Mouse (Mus musculus) lung, postnatal 4 days (tissue): ENCODE measurements at regions not wholly inside any gene's neighbourhood (a gene's known extent, or its start where the extent isn't known, plus 50 kb on each side); places are given as distances from the start of the nearest gene placed in this dataset.

Experiments
- DNase-seq, 2 experiments: peaks; one replicate each; pipeline ENCODE4 v3.0.0; 2021

DNA sequence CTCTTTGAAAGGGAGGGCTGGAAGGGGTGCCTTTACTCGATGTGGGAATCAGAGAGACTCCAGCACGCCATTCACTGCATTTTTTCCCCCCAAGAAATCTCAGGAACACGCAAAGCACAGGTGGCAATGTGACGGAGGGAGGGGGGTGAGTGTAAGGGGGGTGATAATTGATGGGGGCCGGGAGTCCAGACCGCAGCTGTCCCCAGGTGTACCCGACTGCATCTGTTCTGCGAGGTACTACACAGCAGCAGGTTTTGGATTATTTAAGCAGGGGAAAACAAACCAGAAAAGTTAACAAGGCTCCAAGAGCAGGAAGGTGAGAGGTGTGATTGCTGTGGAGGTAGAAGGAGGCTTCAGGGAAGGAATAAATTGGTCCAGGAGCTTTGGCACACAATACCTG, 153.8 kb upstream of the Satb1 start:
- DNase-seq, result no peak

DNA sequence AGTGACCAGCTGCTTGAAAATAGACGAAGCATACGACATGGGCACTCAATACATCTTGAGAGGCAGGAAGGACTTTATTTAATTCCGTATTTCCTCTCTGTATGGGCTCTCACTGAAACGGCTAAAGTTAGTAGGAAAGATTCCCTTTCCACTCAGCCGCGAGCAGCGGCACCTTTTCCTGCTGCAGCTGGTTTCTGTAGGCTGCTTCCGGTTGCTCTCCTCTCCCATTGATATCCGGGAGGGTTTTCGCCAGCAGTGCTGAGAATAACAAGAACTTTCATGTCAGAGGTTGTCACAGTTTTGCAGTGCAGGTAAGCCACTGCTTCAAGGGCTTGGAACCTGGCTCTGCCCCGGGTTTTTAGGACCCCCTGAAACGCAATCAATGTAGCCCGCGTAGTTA, 153.1 kb upstream of the Satb1 start:
- DNase-seq, result no peak

DNA sequence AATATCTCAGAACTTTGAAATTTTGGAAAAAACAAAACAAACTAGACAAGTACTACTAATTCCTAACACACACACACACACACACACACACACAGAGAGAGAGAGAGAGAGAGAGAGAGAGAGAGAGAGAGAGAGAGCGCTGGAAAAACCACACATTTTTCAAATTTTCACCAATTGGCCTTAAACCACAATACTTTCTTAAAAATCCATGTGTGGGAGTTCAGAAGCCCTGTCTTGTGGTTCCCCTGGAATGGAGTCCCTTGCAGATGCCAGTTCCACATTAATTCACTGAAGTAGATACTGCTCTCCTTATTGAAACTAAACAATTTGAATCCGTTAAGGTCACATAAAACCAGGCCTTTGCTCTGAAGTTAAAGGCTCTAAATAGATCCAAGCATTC, 146.0 kb upstream of the Satb1 start:
- no peak for DNase-seq

DNA sequence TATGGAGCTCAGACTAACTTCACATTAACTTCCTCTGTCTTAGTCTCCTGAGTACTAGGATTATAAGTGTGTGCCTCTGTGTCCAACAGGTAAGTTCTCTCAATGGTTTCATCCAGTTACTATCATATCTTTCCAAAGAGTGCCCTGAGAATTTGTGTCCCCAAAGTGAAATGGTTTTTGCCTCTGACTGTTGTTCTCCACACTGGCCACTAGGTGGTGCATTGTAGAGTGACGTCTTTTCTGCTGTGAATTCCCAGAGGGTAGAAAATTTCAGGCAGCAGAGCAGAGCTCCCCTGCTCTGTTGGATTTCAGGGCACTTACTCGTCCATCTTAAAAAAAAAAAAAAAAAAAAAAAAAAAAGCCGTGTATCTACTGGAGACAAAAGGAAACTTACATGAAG, 138.4 kb upstream of the Satb1 start:
- no peak for DNase-seq

DNA sequence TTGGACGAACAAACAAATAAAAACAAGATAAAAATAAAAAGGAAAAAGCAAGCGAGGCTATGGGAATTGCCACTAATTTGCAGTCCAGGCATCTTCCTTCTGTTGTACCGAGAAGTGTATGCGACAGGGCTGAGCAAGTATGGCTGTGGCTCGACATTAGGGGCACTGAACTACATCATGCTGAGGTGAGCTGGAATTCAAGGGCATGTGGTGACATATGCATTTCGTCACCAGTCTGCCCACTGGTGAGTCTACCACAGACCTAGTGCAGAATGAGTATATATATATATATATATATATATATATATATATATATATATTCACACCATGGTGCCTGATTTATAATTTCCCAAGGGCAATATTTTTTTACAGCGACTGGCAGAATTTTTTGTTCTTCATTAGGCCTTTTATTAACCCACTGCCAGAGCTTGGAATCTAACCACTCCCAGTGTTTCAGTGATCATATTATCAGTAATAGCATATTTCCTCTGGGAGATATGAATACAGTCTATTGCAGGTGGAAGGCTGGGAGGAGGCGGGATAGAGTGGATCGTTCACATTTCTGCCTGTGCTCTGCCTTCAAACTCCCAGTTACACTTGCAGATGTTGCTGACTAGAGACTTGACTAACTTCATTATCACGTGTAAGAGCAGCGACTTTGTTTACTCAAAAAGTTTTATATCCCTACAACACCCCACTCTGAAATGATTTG, 133.6 kb upstream of the Satb1 start:
- no peak for DNase-seq

DNA sequence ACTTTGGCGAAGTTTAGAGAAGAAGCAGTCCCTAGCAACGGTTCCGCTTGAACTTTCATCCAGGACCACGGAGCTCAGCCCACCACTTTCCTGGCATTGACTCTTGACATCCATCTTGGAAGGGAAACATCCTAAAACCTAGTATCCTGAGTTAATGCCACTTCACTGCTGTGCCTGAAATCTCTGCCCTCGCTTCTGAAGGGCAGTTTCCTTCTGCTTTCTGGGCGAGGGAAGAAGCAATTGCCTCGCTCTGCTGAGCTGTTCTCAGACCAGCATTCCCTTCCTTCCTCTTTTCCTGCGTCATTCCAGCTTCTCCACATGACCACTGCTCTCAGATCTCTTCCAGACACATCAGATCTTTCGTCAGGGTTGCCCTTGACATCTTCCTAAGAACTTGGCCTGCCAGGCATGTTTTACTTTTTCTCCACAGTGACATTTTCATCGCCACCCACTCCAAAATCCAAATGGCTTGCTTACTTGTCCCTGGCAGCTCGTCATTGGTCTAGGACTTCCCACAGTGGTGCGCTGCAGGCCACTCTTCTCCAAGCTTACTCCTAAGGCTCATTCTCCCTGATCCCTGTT, 129.5 kb upstream of the Satb1 start:
- no peak for DNase-seq

DNA sequence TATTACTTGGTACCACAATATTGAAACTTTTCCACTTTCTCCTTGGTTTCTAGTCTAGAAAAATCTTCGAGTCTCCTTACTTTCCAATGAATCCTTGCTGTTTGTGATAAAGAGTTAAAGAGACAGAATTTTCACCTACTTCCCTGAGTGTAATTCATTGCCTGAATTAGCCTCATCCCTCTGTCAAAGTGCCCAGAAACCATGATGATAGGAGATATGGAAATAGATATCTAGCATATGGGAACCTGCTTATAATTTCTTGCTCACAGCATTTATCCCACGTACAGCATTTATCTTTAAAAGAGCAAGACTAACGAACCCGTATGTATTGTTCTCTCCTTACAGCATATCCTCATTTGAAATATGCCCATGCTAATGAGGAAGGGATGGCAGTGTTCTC, 128.2 kb upstream of the Satb1 start:
- no peak for DNase-seq

DNA sequence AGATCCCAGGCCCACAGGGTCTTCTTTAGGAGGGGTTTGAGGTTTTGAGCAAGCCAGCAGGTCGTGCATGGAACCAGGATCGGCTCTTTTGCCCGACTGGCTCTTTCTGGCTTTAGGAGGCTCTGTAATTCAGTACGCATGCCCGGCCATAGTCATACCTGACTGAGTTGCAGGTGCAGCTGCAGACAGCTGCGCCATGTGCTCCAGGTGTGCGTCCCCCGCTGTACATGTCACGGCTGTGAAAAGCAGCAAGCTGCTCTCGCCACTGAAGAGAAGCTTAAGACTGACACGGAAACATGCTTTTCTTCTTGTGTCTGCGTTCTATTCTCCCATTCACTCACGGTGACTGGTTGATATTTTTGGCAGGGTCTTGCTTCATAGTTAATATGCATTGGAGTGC, 123.2 kb upstream of the Satb1 start:
- DNase-seq, result no peak

DNA sequence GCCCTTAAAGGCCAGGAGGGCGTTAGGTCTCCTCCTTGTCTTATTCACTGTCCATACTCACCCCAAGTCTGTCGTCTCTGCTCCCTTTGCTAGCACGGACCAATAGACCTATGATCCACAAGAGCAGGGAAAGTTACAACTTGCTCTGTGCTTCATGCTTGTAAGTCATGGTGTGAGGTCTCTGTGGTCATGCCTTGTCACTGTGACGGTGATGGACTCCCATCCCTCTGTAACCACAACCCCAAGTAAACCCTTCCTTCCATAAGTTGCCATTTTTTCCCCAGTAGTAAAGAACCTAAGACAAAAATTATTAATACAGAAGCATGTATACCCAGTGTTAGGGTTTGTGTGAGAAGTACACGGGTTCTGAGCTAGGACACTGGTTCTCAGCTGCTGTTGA, 104.6 kb upstream of the Satb1 start:
- no peak for DNase-seq

DNA sequence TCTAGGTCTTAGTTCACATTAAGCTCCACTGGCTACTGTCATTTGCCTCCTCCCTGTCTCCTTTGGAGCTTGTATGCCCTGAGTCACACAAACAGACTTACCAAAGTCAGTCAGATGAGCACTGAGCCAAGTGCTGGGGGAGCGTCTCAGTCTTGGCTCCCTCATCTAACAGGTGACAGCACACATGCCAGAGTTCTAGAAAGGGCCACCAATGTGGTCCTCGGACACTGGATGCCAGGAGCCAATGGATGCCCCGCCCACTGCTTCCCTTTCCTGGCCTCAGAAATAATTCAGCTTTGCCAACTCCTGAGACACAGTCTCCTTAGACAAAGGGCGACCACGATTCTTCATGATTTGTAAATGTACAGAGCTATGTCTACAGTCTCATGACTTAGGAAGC, 103.0 kb upstream of the Satb1 start:
- no peak for DNase-seq

DNA sequence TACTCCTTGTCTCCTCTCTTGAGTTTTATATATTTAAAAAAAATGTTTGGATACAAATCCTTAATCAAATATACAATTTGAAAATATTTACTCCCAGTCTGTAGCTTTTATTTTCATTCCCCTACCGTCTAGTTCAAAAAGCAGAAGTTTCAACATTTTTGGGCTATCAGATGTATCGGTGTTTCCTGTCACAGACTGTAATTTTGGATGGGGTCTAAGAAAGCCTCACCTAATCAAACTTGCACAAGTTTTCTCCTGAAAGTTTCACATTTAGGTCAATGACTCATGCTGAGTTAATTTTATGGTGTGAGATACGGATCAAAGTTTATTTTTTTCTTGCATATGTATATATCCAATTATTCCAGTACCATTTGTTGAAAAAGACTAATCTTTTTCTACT, 93.3 kb upstream of the Satb1 start:
- DNase-seq, result no peak

DNA sequence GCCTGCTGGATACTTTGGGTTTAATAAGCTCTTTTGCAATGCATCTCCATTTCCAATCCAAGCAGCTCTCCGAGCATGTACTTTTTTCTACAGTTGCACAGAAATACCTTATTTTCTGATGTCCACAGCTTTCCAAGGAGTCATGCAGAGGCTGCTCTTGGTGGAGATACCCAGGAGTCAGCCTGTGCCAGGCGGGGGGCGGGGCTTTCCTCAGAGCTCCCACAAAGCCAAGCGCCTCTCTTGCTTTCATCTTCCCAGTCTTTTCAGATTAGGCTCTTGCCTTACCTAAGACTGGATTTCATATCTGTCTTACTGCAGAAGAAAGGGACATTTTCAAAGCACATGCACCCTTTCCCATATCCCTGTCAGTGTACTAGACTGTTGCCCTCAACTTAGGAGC, 73.9 kb upstream of the Satb1 start:
- DNase-seq, result no peak

DNA sequence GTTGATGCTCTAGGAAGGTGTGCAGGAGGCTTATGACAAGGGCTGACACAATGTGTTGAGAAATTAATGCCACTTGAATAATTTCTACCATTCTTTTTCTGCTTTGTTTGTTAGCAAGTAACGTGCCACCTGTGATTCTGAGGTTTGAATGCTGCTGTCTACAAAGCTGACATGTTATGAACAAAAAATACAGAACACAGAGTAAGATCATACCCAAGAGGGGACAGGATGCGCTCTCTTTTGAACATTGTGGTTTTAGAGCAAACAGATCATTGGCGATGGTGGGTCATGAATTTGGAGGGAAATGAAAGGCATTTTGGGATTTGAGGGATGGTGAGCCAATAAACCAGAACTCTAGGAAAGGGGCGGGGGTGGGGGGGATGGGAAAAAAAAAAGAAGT, 73.3 kb upstream of the Satb1 start:
- DNase-seq, result no peak

DNA sequence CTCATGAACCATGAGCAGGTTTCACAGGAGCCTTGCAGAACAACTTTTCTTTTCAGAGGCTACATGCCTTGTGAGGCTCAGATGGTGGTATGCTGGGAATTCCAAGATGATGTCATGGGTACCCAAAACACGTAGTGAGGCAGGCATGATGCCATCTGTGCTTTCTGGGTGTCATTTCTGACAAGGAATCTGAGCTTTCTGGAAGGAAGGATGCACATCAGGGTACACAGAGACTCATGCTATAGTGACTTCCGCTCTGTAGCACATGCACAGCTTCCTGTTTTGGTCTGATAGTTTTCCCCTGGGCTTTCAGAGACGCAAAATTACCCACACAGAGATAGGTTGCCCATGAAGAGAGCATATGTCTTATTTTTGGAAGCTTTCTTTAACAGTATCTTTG, 70.8 kb upstream of the Satb1 start:
- no peak for DNase-seq

DNA sequence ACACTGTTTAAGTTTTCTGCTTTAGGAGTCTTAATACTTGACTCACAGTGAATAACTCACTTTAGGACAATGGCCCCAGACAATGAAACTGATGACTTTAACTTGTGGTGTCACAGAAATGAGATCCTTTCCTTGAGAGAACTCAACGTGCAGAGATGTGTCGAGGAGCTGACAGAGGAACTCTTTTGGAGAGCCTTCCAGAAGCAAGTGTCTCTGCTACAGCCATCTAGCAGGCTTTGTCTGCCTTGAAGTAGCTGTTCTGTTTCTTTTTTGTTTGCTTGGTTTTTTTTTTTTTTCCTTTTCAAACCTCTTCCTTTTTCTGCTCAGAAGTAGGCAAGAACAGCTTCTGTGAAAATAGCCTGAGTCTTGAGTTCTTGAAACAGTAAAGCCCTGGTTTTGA, 66.3 kb upstream of the Satb1 start:
- DNase-seq, result no peak

DNA sequence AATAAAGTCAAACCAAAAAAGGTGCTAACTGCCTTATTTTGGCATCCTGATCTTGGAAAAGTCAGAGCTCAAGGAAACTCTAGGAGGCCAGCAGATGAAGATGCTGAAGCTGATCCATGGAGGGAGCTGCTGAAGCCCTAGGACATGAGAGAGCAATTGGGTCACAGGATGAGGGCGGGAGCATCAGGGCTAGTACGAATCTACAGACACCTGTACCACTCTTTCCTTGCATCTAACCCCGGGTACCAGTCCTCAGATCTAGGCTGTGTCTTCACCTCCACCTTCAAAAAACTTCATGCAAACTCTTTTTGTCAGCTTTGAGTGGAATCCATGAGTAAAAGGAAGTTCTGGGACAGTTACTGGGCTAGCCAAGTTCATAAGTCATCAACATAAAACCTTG, 63.1 kb upstream of the Satb1 start:
- DNase-seq, result no peak

DNA sequence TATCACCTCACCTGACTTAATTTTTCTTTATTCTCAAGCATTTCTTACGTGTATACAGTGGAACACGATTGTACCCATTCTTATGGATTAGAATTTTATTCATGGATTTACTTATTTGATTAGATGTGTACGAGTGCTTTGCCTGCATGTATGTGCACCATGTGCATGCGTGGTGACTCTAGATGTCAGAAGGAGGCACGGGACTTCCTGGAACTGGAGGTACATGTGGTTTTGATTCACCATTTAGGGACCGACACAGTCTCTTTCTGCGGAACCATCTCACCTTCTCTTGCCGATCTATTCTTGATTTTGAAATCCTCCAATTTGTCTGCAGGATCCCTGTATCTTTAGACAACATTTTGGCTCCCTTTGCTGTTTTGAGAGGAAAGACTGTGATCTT, 61.2 kb upstream of the Satb1 start:
- DNase-seq, result no peak

DNA sequence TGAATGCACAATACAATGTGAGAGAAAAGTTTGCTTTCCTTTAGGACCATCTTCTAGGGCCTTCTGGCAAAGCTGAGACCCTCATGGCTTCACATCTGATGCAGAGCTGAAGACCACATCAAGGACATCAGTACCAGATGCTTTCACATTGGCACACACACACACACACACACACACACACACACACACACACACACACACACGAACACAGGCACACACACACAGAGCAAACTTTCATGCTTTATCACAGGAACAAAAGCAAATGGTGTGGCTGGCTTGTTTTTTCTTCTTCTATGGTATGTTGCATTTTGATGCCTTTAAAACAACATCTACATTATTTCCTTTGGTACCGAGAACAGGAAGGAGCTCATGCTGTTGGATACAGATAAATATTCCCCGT, 59.8 kb upstream of the Satb1 start:
- no peak for DNase-seq

DNA sequence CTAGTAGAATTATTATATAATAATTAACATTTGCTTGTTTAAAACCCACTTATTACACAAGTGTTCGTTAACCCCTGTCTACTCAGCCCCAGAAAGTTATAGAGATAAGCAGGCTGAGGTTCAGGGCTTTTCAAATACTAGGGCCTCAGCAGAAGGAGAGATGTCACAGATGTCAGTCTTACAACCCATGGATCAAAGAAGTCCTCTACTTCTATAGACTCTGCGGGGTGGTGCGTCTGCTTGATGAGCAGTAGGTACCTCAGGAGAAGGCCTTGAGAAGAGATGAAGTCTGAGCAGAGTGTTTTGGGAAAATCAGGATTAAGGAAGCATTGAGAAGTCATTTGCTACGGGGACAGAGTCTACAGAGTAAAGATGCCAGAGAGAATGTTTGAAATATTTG, 59.1 kb upstream of the Satb1 start:
- DNase-seq, result no peak
